Mouse (Mus musculus): ENCODE measurements around the gene Ect2l.

Gene Ect2l

DNA sequence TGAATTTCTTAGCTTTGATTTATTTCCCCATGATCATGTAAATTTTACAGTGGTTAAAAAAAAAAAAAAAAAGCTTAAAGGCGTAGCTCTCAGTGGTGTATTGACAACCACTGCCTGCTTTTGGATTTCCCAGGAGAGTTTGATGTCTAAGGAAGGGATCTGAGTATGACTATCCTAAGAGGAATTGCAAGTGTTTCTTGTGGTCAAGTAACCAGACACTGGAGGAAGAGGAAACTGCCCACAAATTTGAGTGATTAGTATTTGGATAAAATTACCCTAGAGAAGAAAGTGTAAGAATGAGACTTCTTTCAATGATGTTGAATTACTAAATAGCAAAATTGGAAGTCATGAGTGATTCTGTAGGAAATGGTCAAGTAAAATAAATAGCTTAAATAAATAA, 129.2 kb downstream of the Ect2l start:
- no peak for DNase-seq (ENCODE audit: low read depth, low spot score)

Data from A20 (cell line).